Mouse (Mus musculus) mesoderm, embryonic 11.5 days (tissue): ENCODE measurements around the gene Fmo3.

Experiments used
- DNase-seq: peaks from one replicate; pipeline ENCODE4 v3.0.0-alpha.2; 2012; ENCODE audit warnings: low read depth, low spot score

Fmo3 gene

GRCm38 (mm10) chr1:162984428-162984827, at the start of gene Fmo3:
Gene Fmo3 (minus strand): TSS chr1:162984528.
- no peak for DNase-seq

DNA sequence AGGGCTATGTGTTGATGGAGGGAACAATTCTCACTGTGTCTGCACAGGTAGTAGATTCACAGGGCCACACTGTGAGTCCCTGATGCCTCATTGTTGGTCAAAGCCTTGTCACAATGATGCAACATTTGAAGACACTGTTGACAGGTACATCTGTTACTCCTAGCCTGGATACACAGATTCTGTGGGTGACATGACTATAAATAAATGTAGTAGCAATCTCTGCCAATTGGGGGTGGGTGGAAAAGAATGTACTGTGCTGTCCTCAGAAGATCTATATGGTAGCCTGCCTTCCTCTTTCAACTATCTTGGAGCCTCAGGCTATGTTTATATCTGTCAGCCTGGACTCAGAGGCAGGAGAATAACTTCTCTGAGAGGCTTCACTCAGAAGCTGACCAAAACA, 38.7 kb upstream of the Fmo3 start:
- DNase-seq, result no peak

GRCm38 (mm10) chr1:163009220-163009619, 24.9 kb upstream of the Fmo3 start:
- no peak for DNase-seq

DNA sequence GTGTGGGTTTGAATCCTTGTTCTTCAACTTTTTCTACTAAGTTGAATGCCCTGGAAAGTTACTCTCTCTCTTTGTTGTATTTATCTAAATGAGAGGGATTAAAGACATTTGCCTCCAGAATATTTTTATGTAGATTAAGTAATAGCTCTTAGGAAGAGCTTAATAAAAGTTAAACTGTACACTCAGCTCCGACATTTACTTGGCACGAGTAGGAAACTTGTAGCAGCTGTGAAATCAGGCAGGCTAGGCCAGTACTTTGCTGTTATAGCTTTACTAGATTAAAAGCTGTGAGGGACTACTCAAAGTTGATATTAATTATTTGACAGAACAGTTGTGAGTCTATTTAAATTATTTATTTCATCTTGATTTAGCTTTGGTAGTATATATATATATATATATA, 19.2 kb upstream of the Fmo3 start:
- DNase-seq, result no peak

- DNase-seq, result no peak
Observed at GRCm38 (mm10) chr1:163001271-163001829, 17.0 kb upstream of the Fmo3 start.

GRCm38 (mm10) chr1:162987546-162987945, 3.2 kb upstream of the Fmo3 start:
- no peak for DNase-seq

DNA sequence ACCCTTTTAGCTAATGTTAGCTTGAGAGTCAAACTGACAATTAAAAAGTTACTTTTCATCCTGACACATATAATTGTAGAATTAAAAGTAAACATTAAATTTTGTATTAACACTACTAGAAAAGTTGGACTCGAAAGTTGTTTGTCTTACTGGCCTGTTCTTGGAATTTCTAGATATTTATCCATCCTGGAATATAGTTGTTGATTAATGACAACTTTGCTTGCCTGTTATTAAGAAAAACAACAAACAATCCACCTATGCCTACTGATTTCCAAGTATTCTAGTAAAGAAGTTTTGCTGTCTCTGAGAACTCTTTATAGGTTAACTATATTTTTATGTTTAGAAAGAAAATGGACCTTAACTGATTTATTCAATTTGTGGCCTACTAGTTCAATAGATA, 2.4 kb upstream of the Fmo3 start:
- DNase-seq, result no peak

DNA sequence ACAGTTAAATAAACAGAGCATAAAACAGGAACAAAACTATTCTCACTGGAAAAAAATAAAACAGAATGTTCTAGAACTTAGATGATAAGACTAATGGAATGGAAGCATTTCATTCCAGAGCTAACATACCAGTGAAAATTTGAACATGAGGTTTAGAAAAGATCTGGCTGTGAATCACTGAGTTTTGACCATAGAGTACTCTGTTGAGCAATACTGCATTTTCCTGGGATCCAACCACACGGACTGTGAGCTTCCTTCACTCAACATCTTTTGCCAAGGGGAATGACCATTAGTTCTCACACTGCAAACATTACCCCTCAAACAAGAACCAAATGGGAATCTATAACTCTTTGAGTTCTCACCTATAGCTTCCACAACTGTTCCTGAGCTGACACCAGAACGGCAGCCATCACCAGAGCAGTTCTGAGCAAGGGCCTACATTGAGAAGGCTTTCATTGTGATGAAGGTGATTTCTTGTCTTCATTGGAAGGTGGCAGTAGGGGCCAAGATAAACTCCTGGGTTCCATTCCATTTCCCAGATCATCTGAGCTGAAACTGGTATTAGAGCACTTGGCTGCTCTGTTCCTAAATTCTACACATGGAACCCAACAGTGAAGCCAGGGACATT, 1.9 kb upstream of the Fmo3 start:
- no peak for DNase-seq

- no peak for DNase-seq
Observed at GRCm38 (mm10) chr1:162963556-162963955, 20.8 kb downstream of the Fmo3 start.

DNA sequence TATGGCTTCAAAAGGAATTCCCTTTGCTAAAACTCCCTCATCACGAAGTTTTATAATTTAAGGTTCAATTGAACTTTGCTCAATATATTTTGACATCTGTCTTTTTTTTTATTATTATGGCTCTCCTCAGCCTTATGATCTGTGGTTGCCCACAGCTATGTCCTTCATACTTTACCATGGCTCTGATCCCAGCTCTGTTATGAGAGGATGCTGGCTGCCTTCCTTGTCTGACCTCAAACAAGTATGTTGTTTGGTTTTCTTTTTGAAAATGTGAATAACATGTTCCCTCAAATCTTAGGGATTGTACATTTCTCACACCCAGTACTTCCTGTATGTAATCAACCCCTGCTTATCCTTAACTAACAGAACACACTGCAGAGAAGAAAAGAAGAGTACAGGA, 26.9 kb downstream of the Fmo3 start:
- no peak for DNase-seq

DNA sequence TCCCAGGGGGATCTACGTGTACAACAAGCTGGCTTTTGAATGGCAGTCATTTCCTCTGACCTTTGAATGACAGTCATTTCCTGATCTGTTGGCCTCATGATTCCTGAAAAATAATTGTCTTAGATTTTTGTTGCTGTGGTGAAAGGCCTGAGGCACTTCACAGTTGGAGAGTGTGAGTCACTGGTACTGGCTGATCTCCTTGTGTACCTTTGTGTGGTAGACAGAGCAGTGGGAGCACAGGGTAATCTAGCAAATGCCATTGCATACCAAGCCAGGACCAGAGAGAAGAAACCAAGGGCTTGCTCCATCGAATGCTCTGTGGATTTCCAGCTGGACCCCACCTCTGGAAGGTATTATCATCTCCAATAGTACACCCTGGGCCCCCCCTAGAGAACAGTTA, 31.2 kb downstream of the Fmo3 start:
- peak; percentile 16 for DNase-seq

- DNase-seq, result no peak
Observed at GRCm38 (mm10) chr1:162949763-162950162, 34.6 kb downstream of the Fmo3 start.

GRCm38 (mm10) chr1:162947934-162948333, 36.4 kb downstream of the Fmo3 start:
- DNase-seq, result no peak

- peak; percentile 17 for DNase-seq
Observed at GRCm38 (mm10) chr1:162946837-162947558, 37.3 kb downstream of the Fmo3 start.

DNA sequence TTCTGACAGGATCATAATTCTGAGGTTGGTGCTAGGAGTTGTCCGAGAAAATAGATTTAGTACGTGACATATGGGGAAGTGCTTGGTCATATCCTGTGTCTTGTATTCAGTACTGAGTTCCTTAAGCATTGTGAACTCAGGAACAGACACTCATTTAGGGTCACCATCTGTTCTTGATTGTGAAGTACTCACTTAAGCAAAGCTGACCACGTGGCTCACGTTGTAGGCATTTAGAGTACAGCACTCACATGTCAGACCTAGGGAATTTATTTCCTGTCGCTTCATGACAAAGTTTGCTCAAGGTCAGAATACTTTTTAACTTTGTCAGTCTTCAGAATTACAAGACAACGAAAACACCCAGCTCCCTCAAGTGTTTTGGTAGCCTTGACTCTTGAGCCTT, 40.6 kb downstream of the Fmo3 start:
- DNase-seq, result peak; percentile 42

DNA sequence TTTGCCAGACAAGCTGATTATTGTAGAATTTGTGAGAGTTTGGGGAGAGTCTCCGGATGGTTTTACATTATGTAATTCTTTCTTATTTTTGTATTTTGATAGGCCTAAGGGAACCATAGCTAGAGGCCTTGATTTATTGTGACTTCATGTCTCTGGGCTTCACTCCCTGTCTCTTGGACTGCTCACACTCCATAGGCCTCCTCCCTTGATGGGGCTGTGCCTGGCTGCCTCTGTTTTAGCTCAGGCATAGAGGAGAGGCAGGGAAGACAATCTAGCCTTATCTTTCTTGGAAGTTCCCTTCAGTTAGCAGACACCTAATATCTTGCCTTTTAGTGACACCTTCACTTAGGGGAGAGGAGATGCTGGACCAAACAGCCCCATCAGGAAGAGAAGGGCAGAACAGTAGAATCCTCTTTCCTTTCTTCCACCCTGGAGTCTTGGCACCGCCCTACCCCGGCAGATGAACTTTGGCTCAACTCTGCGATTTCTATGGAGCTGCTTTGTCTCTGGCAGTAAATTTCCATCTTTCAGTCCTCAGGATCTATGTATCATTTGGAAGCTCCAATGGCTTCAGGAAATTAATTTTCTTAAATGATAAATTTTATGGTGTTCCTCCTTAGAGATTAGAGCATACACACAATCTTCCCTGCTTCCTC, 45.5 kb downstream of the Fmo3 start:
- DNase-seq, result no peak

DNA sequence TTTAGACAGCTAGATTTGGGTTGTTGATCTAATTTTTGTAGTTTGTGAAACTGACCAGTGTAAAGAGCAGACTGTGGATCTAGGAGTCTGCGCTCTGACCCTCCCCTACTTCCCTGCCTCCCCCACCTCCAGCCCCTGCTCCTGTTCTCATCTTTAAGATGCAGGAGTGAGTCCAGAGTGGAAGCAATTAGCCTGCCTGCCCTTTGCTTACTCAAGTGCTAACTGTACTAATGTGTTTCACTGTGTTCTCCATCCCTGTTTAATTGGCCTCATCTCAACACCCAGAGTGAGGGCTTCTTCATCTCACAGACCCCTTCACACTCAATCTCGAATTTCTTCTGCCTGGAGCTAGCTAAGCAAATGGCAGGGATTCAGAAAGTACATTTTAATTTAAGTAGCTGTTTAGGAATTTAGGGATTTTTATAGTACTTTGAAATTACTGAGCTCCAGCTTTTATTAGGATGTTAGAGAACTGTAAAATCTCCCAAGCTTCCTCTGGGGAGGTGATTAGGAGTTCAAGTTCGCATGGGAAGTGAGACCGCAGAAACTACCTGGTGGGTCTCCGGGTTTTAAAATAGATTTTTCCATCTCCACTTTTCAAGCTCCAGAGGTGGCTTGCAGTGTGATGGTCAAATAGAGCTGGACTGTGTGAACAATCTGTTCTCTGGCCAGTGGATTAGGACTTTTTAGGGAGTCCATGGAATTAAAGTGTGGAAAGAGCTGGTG, 46.2 kb downstream of the Fmo3 start:
- no peak for DNase-seq

- no peak for DNase-seq
Observed at GRCm38 (mm10) chr1:162937415-162937814, 46.9 kb downstream of the Fmo3 start, which contains the start of gene Fmo6. Gene Fmo6 (minus strand): TSS chr1:162937515.

DNA sequence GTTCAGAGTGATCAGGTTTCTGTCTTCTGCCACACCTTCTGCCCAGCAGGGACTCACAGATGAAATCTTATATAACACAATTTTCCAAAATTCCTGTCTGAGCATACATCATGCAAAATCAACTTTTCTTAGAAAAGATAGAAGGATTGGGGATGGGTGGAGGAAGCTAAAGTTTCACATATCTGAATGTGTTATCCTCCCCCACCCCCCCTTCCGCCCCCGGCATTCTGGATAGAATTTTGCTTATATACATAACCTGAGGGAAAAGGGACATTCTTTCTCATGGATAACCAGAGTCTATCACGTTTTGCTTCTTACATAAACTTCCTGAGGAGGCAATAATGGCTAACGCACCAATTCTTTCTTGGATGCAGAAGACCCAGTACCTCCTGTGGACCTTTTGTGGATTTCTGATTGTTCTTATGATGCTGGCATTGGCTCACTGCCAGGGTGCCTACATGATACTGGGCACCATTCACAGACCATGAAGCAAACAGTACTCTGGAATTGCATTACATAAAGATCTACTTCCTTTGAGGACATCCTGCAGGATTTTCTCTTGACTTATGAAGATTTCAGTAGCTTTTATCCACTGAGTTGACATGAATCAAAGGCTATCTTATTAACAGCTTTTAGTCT, 49.8 kb downstream of the Fmo3 start:
- no peak for DNase-seq

- DNase-seq, result no peak
Observed at GRCm38 (mm10) chr1:162932386-162932785, 51.9 kb downstream of the Fmo3 start.

- DNase-seq, result no peak
Observed at GRCm38 (mm10) chr1:162931880-162932279, 52.4 kb downstream of the Fmo3 start.
